Mouse (Mus musculus) hindbrain, embryonic 10.5 days (tissue): ENCODE measurements at regions not wholly inside any gene's neighbourhood (a gene's known extent, or its start where the extent isn't known, plus 50 kb on each side); places are given as distances from the start of the nearest gene placed in this dataset.

Experiments used
- DNase-seq: peaks from one replicate; pipeline ENCODE4 v3.0.0-alpha.2; 2017; ENCODE audit warnings: low spot score
- H3K27ac ChIP-seq: fragments of 300-500 bp; sonication (generic); 2 replicates; pipeline ENCODE4 v1.5.1; 2016; ENCODE audit warnings: mild to moderate bottlenecking, moderate library complexity
- H3K27me3 ChIP-seq: fragments of 300-500 bp; sonication (generic); 2 replicates; pipeline ENCODE4 v1.6.1; 2016; ENCODE audit warnings: mild to moderate bottlenecking; ENCODE audit not compliant: poor library complexity, insufficient read depth, severe bottlenecking
- H3K36me3 ChIP-seq: fragments of 300-500 bp; sonication (generic); 2 replicates; pipeline ENCODE4 v1.6.1; 2016; ENCODE audit warnings: mild to moderate bottlenecking, moderate library complexity
- H3K4me1 ChIP-seq: fragments of 300-500 bp; sonication (generic); replicated peaks from 2 replicates; pipeline ENCODE4 v1.6.1; 2016; ENCODE audit warnings: mild to moderate bottlenecking
- H3K4me3 ChIP-seq: fragments of 300-500 bp; sonication (generic); 2 replicates; pipeline ENCODE4 v1.5.1; 2016; ENCODE audit warnings: mild to moderate bottlenecking, moderate library complexity
- H3K9me3 ChIP-seq: fragments of 300-500 bp; sonication (generic); 2 replicates; pipeline ENCODE4 v1.6.1; 2016; ENCODE audit warnings: mild to moderate bottlenecking, moderate library complexity
- WGBS: fragments of 180-500 bp; shearing (Covaris S2); methylation state at CpG from one replicate; pipeline ENCODE4 v1.1.7; 2016; 5-methylcytosine and 5-hydroxymethylcytosine counted together

GRCm38 (mm10) chr10:117460366-117460730 lies 80.5 kb upstream of the Cpsf6 start:
- H3K4me1 ChIP-seq, result no peaks in the 10 kb centered on the region
- no peaks in the 10 kb centered on the region for H3K36me3 ChIP-seq
- no peak overlapping the region for H3K27ac ChIP-seq
- no peak overlapping the region for H3K4me3 ChIP-seq
- H3K27me3 ChIP-seq, result peaks cover 2% of the 10 kb centered on the region; the same call in 1 of the 2 replicates
- no peak for DNase-seq
- whole genome bisulfite sequencing, result 90% methylated on average over 6 of the region's 6 CpGs
- no peaks in the 10 kb centered on the region for H3K9me3 ChIP-seq

- Histone ChIP-seq H3K4me1 (no peaks in the 10 kb centered on the region), H3K27ac (no peak overlapping the region), H3K27me3 (peaks cover 2% of the 10 kb centered on the region; the same call in 1 of the 2 replicates), H3K4me3 (no peak overlapping the region), H3K36me3 (no peaks in the 10 kb centered on the region), H3K9me3 (no peaks in the 10 kb centered on the region)
- no peak for DNase-seq
- 93% methylated on average over 10 of the region's 10 CpGs for WGBS
These were observed 80.0 kb upstream of the Cpsf6 start for GRCm38 (mm10) chr10:117459651-117460365.

GRCm38 (mm10) chr10:117459041-117459475 lies 79.2 kb upstream of the Cpsf6 start:
- 90% methylated on average over 2 of the region's 2 CpGs for WGBS
- Histone ChIP-seq H3K4me3 (no peak overlapping the region), H3K27me3 (peaks cover 2% of the 10 kb centered on the region; the same call in 1 of the 2 replicates), H3K36me3 (no peaks in the 10 kb centered on the region), H3K9me3 (no peaks in the 10 kb centered on the region), H3K4me1 (no peaks in the 10 kb centered on the region), H3K27ac (no peak overlapping the region)
- DNase-seq, result no peak

- H3K4me3 ChIP-seq, result no peak overlapping the region
- WGBS, result 90% methylated on average over 11 of the region's 11 CpGs
- H3K4me1 ChIP-seq, result no peaks in the 10 kb centered on the region
- no peaks in the 10 kb centered on the region for H3K9me3 ChIP-seq
- peaks cover 2% of the 10 kb centered on the region; the same call in 1 of the 2 replicates for H3K27me3 ChIP-seq
- no peaks in the 10 kb centered on the region for H3K36me3 ChIP-seq
- no peak overlapping the region for H3K27ac ChIP-seq
- no peak for DNase-seq
These were observed 78.6 kb upstream of the Cpsf6 start for GRCm38 (mm10) chr10:117458271-117459040.

GRCm38 (mm10) chr10:117457701-117457950 lies 77.8 kb upstream of the Cpsf6 start:
- Histone ChIP-seq H3K4me1 (no peaks in the 10 kb centered on the region), H3K4me3 (no peak overlapping the region), H3K27me3 (peaks cover 2% of the 10 kb centered on the region; the same call in 1 of the 2 replicates), H3K9me3 (no peaks in the 10 kb centered on the region), H3K36me3 (no peaks in the 10 kb centered on the region), H3K27ac (no peak overlapping the region)
- DNase-seq, result no peak
- WGBS, result 80% methylated on average over 2 of the region's 2 CpGs

GRCm38 (mm10) chr10:117456904-117457700 lies 77.3 kb upstream of the Cpsf6 start:
- no peak for DNase-seq
- Histone ChIP-seq H3K36me3 (no peaks in the 10 kb centered on the region), H3K4me1 (no peaks in the 10 kb centered on the region), H3K9me3 (no peaks in the 10 kb centered on the region), H3K27me3 (peaks cover 2% of the 10 kb centered on the region; the same call in 1 of the 2 replicates), H3K27ac (no peak overlapping the region), H3K4me3 (no peak overlapping the region)
- WGBS, result 71% methylated on average over 18 of the region's 18 CpGs

GRCm38 (mm10) chr10:117456427-117456826 lies 76.6 kb upstream of the Cpsf6 start:
- H3K4me3 ChIP-seq, result no peak overlapping the region
- no peaks in the 10 kb centered on the region for H3K4me1 ChIP-seq
- 57% methylated on average over 8 of the region's 8 CpGs for WGBS
- H3K27me3 ChIP-seq, result peaks cover 2% of the 10 kb centered on the region; the same call in 1 of the 2 replicates
- H3K9me3 ChIP-seq, result no peaks in the 10 kb centered on the region
- no peaks in the 10 kb centered on the region for H3K36me3 ChIP-seq
- DNase-seq, result no peak
- H3K27ac ChIP-seq, result no peak overlapping the region

- 76% methylated on average over 9 of the region's 9 CpGs for WGBS
- no peak overlapping the region for H3K27ac ChIP-seq
- H3K27me3 ChIP-seq, result peaks cover 2% of the 10 kb centered on the region; the same call in 1 of the 2 replicates
- no peak overlapping the region for H3K4me3 ChIP-seq
- no peaks in the 10 kb centered on the region for H3K36me3 ChIP-seq
- DNase-seq, result peak; percentile 68
- H3K4me1 ChIP-seq, result no peaks in the 10 kb centered on the region
- H3K9me3 ChIP-seq, result no peaks in the 10 kb centered on the region
These were observed 75.9 kb upstream of the Cpsf6 start for GRCm38 (mm10) chr10:117455595-117456302.

GRCm38 (mm10) chr10:117454711-117455591 lies 75.1 kb upstream of the Cpsf6 start:
- WGBS, result 74% methylated on average over 12 of the region's 12 CpGs

GRCm38 (mm10) chr10:117454171-117454500 lies 74.3 kb upstream of the Cpsf6 start:
- WGBS, result 89% methylated on average over 3 of the region's 3 CpGs
- Histone ChIP-seq H3K4me3 (no peak overlapping the region), H3K9me3 (no peaks in the 10 kb centered on the region), H3K36me3 (no peaks in the 10 kb centered on the region), H3K27me3 (peaks cover 2% of the 10 kb centered on the region; the same call in 1 of the 2 replicates), H3K27ac (no peak overlapping the region), H3K4me1 (no peaks in the 10 kb centered on the region)
- DNase-seq, result no peak

More at GRCm38 (mm10) chr10:117454711-117455591, 75.1 kb upstream of the Cpsf6 start:
- Histone ChIP-seq H3K27me3 (peaks cover 2% of the 10 kb centered on the region; the same call in 1 of the 2 replicates), H3K4me1 (no peaks in the 10 kb centered on the region), H3K27ac (no peak overlapping the region), H3K36me3 (no peaks in the 10 kb centered on the region), H3K4me3 (no peak overlapping the region), H3K9me3 (no peaks in the 10 kb centered on the region)
- DNase-seq, result no peak

GRCm38 (mm10) chr10:117453406-117454170 lies 73.8 kb upstream of the Cpsf6 start:
- WGBS, result 90% methylated on average over 7 of the region's 7 CpGs
- Histone ChIP-seq H3K36me3 (no peaks in the 10 kb centered on the region), H3K4me1 (no peaks in the 10 kb centered on the region), H3K27me3 (peaks cover 2% of the 10 kb centered on the region; the same call in 1 of the 2 replicates), H3K9me3 (no peaks in the 10 kb centered on the region), H3K4me3 (no peak overlapping the region), H3K27ac (no peak overlapping the region)
- no peak for DNase-seq
